Mouse (Mus musculus): ENCODE results near the gene Gm28038.
A peak's percentile ranks its signal among the peaks of the same experiment; 100 is the strongest.

Gm28038 gene

DNA sequence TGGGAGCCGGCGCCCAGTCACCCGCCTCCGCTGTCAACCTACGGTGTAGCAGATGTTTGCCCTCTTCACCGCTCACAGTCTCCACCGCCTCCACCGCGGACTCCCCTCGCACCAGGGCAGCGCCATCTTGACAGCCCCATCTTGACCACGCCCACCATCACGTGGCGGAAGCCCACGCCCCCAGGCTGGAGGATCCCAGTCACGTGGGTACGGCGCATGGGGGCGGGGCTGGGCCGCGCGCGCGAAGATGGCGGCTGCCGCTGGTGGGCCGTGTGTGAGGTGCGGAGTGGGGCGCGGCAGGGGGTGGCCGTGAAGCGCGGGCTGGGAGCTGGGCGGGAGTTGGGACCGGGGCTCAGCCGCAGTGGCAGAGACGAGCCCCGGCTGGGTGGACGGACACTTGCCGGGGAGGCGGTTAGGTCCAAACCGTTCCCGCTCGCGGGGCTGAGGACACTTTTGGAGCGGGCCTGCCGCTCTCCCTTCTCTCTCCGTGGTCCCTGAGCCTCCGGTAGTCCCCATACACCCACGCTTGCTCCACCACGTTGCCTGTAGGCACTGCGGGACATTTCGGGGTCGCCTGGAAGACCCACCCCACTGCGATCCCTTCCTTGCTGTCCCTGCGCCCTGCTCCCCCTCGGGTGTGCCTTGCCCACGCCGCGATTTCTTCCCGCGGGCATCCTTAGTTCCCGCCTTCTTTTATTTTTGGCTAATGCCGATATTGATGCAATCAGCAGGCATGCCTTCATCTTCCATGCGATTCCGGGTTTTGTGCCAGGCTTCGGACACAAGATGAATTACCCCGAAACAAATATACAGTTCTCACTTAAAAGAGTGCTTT is 5.6 kb downstream of the Gm28038 start, which contains the start of the genes Dolk and Nup188:
Gene Dolk, minus strand, starts transcription at position 143 of the 835 bp plus-strand sequence.
Gene Nup188, plus strand, starts transcription at position 206 of the 835 bp plus-strand sequence.
- peak; percentile 98 for DNase-seq

GRCm38 (mm10) chr2:30287027-30287373 is 6.2 kb downstream of the Gm28038 start:
- peak; percentile 25 for DNase-seq

DNA sequence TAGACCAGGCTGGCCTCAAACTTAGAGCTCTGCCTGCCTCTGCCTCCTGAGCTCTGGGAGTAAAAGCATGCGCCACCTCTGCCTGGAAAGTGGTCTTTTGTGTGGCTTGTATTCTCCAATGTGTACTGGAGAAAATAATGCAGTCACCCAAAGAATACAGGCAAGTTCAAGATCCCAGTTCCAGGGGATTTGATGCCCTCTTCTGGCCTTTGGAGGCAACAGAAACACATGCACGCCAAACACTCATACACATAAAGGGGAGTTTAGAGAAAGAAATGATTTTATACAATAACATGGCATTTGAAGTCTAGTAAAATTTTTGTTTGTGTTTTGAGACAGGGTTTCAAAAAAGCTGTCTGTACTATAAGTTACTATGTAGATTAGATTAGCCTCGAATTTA is 18.7 kb downstream of the Gm28038 start:
- DNase-seq, result no peak

DNA sequence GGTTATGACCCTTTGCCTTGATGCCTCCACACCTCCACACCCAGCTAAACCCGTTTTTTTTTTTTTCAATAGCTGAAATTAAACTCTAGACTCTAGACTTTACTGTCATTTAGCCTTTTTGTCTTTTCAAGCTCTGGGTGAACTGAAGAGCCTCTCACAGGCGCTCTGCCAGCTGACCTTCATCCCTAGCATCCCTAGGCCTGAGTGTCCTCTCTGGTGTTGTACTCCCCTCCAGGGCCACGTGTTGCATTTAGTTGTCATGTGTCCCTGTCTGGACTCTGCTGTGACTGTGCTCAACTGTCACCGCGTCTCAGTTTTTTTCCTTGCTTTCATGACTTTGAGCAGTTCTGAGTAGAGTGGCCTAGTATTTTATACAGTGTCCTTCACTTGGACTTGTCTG is 19.1 kb downstream of the Gm28038 start:
- DNase-seq, result no peak

DNA sequence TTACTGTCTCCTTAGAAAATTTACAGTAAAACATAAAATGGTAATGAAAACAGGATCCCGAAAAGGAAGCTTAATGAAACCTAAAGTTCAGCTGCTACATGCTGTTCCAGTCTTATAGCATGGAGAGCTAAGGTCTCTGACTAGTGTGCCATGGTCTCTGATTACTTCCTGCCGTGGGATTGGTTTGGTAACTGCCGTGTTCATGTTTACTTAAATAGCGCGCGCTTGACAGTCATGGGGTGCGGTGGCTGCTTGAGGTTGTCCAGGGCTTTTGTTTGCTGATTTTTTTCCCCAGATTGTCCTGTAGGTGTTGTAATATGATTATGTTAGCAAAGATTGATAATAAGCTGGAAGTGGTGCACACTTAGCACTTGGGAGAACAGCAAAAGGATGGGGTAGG is 25.2 kb downstream of the Gm28038 start:
- no peak for DNase-seq

DNA sequence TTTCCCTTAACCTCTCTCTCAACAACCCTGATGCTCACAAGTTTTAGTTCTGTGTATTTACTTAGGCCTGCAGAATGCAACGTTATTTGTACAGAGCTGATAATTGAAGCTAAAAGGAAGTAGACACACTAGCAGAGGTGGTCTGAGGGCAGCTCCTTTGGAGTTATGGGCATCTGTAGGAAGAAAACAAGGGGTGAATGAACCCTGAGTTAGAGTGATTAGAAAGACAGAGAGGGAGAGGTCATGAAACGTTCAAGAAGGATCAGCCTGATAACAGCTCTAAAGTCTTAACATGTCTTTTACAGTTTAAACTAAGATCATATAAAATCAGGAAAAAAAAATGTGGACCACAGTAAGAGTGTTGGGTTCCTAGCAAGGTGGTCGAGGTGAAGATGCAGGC is 28.5 kb downstream of the Gm28038 start:
- DNase-seq, result no peak

DNA sequence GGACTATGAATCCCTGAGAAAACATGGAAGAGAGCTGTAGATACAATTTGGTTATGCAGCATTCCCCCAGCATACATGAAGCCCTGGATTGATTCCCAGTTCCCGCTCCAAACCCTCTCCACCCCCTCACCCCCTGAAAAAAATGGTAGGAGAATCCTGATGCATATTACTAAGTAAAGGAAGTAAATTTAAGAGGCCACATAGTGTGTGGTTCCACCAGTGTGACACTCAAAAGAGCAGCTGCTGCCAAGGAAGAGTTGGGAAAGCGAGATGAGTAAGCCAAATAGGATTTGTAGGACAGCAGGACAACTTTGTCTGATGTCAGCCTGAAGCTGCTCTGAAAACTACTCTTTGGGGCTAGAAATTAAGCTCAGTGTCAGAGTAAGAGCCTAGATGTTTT is 30.6 kb downstream of the Gm28038 start:
- DNase-seq, result no peak

DNA sequence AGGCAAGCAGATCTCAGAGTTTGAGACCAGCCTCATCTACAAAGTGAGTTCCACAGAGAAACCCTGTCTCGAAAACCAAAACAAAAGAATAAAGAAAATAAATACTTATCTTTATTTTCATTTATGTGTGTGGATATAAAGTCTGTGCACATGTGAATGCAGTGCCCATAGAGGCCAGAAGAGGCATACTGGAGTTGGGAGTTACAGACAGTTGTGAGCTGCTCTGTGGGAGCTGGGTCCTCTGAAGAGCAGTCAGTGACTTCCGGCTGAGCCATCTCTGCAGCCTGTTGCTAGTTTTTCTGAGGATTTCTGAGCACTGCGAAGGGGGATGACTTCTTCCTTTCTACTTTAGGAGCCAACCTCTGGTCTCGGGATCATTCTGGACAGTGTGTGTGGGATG is 35.3 kb downstream of the Gm28038 start:
- DNase-seq, result no peak

DNA sequence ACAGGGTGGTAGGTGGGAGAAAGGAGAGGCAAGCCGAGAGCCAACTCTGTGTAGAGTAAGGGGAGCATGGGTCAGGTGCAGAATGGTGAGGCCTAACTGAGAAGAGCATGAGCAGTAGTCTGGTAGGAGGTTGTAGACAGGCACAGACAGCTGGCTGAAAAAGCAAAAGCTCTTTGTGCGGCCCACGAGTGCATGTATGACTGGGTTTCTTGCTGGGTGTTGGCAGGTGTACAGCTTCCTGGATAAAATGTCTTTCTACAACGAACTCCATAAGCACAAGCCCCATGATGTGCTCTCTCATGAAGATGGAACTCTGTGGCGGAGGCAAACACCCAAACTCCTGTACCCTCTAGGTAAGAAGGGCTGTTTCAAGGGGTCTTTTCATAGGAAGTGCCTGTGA is 36.1 kb downstream of the Gm28038 start:
- DNase-seq, result no peak

DNA sequence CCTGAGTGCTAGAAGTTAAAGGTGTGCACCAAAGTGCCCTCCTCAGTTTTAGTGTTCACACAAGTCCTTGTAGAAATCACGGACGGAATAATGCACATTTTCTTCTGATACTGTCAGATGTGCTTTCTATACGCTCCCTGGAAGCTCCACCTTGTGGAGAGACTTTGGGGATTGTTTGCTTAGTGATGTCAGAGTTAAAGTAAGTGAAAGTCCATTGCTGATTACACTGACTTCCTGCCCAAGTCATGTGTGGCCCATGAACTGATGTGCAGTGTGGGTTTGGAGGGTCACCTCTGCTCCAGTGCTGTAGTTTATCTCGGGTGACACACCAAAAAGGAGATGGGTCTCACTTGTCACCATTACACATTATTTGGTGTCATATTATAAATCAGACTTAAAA is 38.4 kb downstream of the Gm28038 start:
- no peak for DNase-seq

DNA sequence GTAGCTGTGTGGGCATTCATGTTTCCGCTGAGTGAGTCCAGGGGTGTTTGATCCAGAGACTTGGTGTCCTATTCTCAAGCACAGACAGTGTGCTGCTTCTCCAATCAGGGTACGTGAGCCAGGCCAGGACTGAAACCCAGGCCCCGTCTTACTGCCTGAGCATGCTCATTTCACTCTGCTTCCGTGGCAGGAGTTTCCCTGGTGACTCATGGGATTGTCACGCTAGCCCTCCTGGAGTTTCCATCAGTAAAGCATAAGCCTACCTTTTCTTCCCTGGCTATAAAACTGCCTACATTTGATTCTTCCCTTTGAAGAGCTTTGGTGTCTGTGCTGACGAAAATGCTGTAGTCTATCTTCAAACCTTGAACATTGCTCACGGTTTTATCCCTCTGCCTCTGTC is 42.3 kb downstream of the Gm28038 start:
- no peak for DNase-seq

DNA sequence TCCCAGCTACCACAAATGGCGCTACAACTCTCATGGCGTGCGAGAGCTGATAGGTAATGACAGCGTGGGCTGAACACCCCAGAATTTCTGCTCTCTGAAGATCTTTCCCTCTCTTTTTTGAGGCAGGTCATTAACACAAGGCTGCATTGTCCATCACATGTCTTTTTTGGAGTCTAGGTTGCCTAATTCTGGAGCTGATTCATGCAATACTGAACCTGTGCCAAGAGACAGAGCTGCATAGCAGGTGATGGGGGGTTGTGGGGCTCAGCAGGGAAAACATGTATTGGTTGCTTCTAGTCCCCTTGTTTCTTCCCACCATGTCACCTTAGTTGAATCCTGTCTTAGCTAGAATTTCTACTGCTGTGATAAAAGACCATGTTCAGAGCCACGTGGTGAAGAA is 44.5 kb downstream of the Gm28038 start:
- no peak for DNase-seq

GRCm38 (mm10) chr2:30327276-30327675 is 46.4 kb downstream of the Gm28038 start:
- DNase-seq, result no peak

DNA sequence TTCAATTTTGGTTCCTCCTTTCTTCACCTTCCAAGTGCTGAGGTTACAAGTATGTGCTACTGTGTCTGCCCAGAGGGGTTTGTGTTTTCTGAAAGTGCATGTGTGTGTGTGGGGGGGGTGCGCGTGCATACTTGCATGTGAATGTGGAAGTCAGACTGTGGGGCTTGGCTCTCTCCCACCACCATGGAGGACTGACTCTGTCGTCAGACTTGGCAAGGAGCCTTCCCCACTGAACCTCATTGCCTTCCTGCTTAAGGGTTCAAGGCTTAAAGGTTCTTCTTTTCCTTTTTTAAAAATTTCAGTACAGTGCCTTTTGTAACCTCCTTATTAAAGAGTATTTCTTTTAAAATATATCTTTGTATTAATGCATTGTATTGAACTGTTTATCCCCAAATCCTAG is 47.9 kb downstream of the Gm28038 start:
- no peak for DNase-seq

- DNase-seq, result no peak
Observed at GRCm38 (mm10) chr2:30335324-30335723, 54.5 kb downstream of the Gm28038 start.

DNA sequence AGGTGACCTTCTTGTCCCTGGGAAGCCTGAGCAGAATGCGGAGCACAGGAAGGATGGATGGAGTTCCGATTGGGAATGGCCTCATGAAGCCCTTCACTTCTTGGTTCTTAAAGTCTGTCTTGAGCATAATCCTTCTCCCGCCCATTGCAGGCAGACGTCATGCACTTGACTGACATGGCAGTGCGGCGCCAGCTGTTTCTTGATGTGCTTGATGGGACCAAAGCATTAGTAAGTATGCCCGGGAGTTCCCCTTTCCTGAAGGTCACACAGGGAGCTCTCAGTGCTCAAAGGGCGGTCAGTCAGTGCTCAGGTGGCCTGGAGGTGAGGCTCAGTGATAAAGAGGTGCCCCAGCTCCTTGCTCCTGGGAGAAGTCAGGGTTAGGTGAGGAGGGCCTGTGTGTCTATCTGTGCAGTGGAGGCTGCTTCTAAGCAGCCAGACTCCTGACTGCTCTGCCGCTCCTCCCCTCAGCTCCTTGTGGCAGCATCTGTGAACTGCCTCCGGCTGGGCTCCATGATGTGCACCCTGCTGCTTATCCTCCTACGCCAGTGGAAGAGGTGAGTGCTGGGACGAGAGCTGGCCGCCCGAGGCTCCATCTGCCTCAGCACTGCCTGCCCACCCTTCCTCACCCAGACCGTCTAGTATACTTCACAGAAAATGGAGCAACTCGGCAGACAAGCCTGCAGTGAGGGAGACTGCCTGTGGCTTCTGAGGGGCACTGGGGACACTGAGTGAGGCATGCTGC is 55.5 kb downstream of the Gm28038 start:
- DNase-seq, result no peak

DNA sequence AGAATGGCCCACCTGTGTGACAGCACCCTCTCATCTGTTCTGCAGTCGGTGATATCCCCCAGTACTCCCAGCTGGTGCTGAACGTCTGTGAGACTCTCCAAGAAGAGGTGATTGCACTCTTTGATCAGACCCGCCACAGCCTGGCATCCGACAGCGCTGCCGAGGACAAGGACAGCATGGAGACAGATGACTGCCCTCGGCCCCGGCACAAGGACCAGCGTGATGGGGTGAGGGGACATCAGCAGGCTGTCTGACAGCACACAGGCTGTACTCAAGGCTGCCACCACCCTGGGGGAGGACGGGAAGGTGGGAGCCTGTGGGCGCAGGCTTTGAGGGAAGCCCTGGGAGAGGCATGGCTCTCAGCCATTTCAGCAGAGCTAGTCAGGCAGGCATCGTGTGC is 56.3 kb downstream of the Gm28038 start:
- DNase-seq, result no peak

DNA sequence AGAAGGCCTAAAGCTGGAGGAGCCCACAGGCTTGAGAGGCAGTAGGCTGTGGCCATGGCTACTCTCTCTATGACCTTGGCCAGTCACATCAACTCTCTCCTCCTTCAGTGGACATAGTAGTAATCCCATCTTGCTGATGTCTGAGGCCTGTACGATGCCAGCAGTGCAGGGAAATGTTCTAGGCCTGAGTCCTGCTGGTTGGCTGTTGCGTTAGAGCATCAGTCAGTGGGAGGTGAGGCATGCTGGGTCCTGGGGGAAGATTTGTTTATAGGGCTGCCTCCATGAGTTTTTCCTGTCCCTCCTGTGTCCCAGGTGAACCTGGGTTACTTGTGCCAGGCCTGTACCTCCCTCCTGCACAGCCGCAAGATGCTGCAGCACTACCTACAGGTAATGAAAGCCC is 61.2 kb downstream of the Gm28038 start:
- DNase-seq, result no peak

- no peak for DNase-seq
Observed at GRCm38 (mm10) chr2:30342544-30342943, 61.7 kb downstream of the Gm28038 start.

- DNase-seq, result no peak
Observed at GRCm38 (mm10) chr2:30343601-30344137, 62.8 kb downstream of the Gm28038 start.

- DNase-seq, result no peak
Observed at GRCm38 (mm10) chr2:30345971-30346676, 65.3 kb downstream of the Gm28038 start.

DNA sequence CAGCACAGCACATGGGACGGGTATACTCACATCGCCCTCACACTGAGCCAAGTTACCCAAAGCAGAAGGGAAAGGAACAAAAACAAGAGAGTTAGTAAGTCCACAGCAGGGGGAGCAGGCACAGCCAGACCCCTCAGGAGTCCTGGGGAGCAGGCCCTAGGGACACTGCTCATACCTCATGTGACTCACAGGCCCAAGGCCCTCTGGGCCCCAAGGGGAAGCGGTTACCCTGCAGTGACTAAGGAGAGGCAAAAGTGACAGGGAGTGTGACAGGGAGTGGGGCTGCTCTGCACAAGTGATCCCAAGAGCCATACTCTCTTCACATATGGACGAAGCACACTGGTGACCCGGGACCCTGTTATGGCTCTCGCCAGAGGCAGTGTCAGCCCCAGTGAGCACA is 68.4 kb downstream of the Gm28038 start:
- no peak for DNase-seq
